Mouse (Mus musculus) telencephalon, adult 2 months (tissue): ENCODE measurements around the gene Kitl.
A peak's percentile ranks its signal among the peaks of the same experiment; 100 is the strongest.

Experiments
- DNase-seq: peaks from one replicate; pipeline ENCODE4 v3.0.0-alpha.2; 2011; ENCODE audit warnings: low read depth, low spot score

Kitl gene

DNA sequence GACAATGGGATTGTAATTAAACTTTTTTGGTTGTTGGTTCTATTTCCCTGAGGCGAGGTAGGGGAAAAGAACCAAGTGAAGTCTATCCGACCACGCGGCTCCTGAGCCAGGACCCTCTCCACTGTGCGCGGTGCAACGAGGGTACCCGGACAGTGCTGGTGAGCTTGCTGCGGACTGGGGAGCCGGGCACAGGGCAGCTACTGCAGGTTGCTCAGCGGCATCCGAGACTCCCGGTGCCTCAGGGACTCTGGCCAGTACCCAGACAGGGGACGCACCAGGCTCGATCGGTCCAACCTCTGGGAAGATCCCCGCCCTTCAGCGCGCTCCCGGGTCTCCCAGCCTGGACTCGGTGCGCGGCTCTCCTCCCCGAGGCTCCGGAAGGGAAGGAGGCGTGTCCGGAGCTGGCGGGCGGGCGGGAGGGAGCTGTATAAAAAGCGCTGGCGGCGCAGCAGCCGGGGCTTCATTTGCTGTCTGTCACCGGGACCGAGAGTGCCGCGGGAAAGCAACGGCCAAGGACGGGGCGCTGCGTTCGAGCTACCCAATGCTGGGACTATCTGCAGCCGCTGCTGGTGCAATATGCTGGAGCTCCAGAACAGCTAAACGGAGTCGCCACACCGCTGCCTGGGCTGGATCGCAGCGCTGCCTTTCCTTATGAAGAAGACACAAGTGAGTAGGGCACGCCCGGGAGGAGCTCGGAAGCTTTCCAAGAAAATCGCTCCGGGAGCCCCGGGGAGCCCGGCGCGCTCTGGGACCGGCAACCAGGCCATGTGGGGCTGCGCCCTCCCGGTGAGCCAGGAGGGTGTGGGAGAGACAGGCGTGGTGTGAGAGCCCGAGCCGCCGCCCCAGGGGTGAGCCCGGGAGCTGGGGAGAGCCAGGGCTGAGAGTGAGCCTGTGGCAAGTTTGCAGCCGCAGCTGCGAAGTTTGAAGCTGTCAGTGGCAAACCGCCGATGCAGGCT lies at the start of gene Kitl:
Kitl (plus strand) TSS at position 261 of the 956 bp plus-strand sequence.
- no peak for DNase-seq

DNA sequence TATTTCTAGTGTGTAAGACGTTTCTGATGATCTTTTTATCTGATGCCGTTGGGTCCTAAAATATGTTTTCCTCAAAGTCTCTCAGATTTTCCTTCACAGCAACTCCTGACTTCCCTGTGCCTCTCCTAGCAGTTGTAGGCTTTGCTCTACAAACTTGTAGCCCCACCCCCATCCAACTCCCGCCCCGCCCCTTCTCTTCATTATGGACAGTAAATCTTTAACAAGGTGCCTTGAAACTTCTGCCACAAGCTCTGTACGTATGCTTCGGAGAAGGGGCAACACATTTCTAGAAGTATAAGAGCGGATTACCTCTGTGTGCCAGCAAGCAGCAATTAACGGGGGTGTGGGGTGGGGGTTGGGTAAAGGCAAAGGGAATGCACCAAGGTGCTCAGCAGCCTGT lies 42.6 kb upstream of the Kitl start:
- DNase-seq = no peak

DNA sequence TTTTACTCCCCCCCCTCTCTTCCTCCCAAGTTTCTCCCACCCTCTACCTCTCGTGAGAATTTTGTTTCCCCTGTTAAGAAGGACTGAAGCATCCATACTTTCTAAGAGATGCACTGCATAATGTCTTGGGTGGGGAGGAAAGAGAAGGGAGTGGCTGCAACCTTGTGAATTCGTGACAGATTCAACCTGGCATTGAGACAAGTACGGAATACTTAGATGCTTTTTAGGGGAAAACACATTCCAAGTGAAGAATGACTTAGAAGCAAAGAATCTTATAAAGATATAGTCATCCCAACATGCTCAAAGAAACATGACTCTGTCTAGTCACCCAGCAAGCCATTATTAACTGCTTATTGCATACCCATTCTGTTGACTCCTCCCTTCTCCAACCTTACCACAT lies 35.3 kb upstream of the Kitl start:
- no peak for DNase-seq

DNA sequence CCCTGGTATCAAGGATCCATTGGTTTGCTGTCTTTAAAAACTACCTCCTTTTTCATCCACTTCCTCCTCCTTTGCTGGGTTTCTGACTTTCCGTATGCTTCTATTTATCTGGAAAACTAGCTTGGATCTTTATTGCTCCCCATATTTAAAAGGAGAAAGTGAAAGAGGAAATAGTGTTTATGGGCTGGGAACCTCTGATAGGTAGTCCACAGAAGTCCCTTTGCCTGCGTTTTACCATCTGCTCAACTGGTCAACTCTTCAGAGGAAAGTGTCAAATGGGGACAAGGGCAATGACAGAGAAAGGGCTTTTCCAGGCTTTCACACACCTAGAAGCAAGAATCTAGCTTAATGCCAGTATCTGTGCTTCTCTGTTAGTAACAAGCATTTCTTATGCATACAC lies 34.5 kb upstream of the Kitl start:
- DNase-seq = no peak

DNA sequence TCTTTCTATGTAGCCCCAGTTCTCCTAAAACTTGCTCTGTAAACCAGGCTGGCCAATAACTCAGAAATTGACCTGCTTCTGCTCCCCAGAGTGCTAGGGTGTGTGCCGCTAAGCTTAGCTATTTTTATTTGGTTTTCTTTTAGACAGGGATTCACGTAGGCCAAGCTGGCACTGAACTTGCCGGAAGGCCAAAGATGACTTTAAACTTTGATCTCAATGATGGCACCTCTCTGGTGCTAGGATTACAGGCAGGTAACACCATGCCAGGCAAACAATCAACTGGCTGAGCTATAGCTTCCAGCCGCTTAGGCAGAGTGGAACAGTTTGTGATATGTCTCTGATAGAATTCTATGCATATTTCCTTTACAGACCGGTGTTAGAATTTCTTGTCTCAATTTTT lies 33.5 kb upstream of the Kitl start:
- DNase-seq = no peak

DNA sequence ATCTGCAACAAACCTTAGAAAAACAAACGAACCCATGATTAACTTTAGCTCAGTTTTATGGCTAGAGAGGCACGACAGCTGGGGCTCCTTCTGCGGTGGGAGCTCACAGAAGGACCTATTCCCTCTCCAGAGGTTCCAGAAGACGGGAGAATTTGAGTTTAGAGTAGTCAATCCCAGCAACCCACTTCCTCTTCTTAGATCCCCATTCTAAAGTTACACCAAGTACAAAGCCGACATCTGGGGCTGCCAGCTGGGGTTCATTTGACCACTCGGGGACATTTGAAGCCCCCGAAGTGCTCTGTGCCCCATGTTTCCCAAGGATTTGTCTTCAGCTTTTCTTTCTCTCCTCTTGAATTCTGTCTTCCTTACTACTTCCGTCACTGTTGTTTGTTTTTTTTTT lies 28.7 kb upstream of the Kitl start:
- DNase-seq = no peak

DNA sequence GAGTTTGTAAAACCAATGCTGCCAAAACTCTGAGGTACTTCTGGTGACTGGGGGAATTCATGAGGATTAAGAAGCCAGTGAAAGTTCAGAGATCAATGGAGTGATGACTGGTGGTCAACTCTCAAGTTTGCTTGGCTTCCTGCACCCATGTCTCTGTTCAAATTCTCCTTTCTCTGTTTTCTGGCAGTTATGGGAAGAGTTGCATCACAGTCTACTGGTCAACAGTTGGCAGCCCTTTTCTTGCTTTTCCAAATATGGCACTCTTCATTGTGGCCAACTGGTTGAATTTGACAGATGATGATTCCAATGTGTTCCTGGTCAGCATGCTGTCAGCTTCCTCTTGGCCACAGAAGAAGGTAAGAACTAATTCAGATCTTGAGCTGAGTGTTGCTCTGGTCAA lies 25.7 kb upstream of the Kitl start:
- no peak for DNase-seq

DNA sequence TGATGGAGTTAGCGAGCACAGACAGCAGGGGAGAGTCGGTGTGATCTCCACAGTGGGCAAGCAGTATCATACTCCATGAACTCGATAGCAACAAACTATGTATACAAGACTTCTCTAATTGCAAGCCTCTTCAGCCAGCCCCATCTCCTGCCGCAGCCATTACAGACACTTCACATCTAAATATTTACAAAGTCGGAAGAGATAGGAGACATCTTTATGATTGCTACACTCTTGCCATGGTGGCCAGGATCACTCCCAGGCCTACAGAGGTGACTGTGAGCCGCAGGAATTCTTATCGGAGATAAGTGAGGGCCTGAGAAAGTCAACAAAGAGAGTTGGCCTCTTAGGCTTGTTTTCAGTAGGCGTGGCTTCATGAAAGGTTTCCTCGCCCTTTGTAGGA lies 23.3 kb upstream of the Kitl start:
- no peak for DNase-seq

DNA sequence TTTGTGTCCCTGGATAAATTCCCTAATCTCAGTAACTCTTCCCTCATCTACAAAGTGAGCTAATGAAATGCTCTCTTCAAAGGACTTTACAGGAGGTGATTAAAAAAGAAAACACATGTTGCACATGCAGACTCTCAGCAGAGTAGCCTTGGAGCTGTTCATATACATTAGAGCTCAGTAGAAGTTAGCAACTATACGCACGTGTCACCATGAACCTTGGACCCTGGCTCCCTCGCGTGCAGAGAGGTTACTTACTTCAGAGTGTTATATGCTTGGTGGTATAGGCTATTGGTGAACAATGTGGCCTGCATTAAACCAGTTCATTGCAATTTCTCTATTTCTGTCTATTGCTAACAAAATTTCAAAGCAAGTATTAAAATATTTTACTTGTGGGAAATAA lies 14.0 kb upstream of the Kitl start:
- no peak for DNase-seq

DNA sequence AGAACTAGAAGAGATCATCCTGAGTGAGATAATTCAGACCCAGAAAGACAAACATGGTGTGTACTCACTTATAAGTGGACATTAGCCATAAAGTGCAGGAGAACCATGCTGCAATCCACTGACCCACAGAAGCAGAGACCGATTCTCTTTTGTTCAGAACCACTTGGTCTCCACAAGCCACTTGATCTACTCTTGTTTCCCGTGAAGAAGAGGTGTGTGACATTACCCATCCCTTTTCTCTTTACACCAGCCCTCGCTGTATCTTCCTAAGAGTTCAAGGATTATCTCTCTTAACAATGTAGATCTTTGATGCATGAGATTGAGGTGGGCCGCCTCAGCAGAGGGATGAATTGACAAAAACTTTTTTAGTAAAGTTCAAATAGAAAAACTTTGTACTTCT lies 11.6 kb upstream of the Kitl start:
- no peak for DNase-seq

DNA sequence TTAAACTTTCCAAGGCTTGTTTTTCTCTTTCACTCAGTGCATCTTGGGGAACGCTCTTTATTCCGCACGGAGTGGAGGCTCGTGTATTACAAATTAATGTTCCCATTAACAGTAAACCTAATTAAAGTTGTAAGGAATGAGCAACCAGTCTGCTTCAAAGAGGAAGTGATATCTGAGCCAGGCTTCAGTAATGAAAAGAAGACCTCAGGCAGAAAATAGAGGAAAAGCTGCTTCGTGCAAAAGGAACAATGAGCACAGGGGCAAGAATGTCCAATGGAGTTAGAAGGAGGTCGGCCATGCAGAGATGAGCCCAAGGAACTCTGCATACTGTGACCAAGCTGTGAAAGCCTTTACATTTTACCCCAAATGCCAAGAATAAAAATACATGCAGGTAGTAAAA lies 5.7 kb upstream of the Kitl start:
- DNase-seq = no peak

DNA sequence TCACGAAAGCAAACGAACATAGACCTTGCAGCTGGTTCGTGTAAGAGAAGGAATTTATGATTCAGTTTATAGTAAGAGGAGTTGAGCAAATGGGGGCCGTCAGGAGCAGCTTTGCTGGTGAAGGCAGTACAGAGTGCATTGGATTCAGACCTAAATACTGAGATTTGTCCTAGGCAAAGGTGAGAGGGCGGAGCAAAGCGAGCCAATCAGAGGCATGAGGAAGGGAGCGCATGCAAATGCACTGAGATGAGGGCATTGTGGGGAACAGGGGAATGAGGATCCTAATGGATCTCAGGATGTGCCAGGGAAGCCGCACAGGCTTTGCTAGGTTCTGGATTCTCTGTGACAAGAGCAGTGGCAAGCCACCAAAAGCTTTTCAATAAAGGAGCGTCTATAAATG lies 5.1 kb upstream of the Kitl start:
- DNase-seq = no peak

DNA sequence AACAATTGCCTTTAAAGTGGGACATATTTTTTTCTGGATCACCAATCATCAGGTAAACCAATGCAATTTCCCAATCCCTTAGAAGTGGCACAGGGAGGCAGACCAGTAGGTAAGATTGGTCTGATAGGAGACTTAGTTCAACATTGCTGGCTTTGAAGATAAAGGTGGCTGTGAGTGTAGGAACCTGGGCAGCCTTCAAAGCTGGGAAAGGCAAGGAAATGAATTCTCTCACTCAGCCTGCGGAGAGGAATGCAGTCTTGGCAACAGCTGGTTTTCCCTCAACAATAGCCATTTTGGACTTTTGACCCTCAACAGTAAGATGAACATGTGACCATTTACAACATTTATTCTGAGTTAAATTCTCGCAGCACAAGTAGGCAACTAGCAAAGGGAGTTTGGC lies 1.3 kb upstream of the Kitl start:
- DNase-seq = no peak

DNA sequence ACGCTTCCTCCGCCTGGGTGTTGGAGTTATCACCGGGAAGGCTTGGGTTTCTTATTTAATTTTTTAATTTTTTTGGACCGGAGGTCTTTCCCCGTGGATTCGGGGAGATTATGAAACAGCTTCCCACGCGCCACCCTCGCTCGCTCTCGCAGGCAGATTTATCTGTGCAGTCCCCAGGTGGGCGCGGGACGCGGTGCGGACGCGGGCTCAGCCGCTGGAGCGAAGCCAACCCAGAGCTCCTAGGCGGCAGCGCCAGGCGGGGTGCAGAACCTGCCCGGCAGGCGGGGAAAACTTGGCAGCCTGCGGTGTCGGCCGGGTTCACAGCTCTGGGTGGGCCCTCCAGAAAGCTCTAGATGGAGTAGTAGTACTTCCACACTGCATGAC lies 888 bp downstream of the Kitl start:
- DNase-seq = peak; percentile 62

DNA sequence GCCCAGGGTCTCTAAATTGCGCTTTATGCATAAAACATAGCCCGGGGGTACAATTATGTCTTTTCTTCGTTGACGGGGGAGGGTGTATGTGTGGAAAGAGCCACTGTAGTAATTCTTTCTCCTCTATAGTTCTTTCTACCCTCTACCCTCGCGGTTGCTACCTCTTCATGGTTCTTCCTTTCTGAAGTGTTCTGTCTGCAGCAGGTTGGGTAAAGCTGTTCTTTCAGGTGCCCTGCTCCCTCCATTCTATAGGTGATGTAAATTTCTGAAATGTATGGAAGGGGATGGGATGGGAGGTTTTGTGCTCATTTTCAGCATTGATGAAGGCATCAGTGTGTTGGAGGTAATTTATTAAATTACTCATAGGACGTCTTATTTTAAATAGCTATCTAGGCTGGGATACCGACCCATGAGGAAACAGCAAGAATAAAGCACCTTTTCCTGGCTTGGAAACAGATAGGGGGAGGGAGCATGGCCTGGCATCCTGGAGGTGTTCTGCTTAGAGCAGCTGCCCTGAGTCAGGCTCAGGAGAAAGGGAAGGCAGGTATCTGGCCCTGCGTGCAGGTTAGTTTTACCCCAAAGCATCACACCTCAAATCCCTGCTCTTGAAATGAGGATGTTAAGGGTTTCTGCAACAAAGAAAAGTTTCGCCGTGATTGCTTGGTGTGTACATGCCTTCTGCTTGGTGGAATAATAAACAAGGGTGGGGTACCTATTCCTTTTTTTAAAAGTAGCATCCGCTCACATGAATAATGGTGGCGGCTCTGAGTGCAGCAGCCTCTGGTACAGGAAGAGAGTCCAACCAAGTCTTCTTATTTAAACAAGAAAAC lies 1.7 kb downstream of the Kitl start:
- no peak for DNase-seq

DNA sequence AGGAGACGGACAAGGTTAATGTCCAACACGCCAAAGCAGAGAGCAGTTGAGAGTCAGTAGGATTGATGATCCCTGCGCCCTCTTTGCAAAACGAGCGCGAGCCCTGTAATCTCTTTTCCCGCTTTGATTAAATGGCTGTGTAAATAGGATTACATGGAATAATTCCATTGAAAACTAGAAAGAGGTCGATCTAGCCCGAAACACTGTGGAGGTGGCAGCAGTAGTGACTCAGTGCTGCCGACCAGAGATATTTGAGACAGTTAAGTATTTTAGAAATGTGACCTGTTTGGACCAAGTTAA lies 2.3 kb downstream of the Kitl start:
- no peak for DNase-seq

DNA sequence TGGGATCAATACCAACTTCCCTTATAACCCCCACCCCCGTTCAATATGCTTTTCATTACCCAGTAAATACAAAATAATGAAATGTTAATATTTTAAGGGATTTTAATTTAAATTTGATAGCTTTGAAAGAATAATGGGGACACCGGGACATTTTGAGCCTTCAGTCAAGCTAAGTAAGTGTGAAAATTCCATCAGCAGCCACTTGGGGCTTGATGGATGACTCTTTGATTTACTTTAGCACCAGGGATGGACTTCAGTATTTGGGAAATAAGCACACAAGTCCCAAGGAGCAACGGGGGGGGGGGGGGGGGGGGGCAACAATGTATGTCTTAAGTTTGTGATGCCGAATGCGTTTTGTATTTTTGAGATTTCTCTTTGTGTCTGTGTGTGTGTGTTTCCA lies 3.1 kb downstream of the Kitl start:
- DNase-seq = no peak

DNA sequence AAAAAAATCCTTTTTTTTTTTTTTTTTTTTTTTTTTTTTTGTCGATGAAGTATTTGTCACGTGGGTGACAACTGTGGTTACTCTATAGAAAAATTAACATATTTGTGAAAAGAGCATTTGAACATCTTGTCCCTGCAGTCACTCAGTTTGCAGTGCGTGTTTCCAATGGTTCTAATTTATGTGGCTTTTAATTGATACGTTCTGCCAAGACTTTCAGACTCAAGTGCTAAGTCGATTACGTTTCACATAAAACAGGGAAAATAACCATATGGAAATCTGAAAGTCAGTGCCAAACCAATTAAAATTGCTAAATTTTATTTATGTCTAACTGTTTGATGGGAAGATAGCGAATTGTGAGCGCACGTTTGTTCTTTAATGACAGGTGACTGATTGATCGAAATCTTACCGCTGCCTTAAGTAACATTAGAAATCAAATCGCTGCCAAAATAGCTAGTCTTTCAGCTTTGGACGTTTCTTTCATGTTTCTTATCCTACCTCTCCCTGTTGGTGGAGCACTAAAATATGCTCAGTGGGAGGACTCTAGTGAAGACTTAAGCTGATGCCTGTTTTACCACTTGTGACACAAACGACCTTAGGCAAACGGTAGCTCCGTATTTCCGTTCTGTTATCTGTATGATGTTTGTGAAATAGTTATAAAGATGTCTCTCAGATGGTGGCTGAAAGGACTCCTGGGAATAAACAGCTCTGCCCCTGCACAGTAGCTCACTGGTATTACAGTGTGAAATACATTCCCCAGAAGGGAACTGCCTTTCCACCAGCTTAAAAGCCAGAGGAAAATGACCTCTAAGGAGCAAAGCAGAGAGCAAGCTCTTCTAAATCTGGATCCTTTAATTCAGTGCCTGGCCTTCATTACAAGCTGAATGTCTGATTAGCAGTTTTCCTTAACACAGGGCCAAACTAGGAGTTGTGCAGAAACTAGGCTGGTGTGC lies 4.1 kb downstream of the Kitl start:
- DNase-seq = no peak

DNA sequence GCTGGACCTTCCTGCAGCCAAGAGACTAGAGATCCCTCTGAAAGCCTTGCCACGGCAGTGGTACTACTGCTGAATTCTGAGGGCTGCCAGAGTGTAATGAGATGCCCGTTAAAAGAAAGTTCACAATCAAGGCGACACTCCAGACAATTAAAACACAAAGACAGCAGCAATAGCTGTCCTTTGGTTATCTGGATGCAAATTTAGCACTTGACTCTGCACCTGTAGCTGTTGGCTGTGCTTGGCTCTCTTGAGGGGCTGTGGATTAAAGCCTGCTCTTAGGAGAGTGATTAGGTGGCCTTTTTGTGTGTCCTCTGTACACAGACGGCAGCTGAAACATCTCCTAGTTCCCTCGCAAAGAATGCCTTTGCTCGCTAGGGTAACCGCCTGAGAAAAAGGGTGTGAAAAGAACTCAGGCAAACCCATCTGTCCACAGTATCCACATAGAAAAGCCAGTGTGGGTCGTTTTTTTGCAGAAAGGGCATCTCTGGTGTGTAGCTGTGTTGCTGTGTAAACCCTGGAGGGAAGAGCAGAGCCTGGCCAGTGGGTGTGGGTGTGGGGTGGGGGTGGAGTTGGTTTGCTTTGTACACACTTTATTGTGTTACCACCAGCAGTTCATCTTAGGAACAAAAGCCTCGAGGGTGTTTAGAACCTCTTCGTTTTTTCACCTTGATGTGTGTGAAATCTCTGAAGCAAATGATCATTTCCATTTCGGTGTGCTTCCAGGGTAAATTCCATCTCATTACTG lies 6.8 kb downstream of the Kitl start:
- no peak for DNase-seq

DNA sequence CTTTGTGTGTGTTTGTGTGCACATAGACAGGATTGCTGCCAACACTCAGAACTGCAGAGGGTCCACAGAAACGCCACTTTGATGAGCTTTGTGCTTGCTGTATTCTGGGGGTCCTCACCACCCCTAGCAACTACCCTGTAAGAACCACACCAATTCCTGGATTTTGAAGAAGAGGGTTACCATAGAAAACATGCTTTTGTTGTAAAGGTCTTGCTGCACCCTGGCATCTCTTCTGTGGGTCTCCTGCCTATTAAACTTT lies 7.3 kb downstream of the Kitl start:
- DNase-seq = no peak

DNA sequence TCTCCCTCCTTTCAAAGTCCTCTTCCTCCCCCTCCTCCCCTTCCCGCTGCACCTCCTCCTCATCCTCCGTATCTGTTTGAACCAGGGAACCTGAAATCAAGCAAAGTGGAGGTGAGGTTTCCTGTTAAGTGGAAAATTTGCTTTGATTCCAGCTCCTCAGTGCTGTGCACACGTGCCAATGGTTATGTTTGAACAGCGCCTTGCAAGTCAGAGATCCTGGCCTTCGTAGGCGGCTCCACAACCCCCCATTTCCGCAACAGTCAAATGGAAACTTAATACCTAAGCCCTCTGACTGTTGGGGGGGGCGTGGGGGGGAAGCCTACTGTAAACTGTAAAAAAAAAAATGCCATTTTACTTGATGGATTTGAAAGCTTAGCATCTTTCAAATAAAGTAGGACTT lies 10.2 kb downstream of the Kitl start:
- DNase-seq = no peak

DNA sequence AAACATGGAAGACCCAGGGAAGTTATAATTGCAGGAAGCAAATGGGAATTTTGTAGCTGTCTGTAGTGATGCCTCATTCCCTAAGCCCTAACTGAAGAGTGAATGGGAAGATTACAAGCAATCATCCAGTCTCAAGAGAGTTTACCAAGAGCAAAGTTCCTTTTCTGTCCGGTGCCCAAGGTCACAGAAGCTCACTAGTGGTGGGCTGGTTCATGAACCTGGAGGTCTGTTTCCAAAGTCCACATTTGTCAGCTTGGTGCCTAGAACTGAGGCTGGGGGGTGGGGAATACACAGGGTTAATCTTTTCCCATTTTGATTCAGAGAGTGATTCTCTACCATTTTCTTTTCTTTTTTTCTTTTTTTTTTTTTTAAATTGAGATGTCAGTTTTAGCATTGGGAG lies 11.3 kb downstream of the Kitl start:
- no peak for DNase-seq
